Mouse (Mus musculus) liver, embryonic 14.5 days (tissue): Measurements from ENCODE around the gene Grid2. TPM values are rescaled to one million over a fixed set of nuclear protein-coding genes. Genes with fewer than 3 reads are reported as not detected.

Experiments used
- ATAC-seq: fragments of 200-750 bp; cut with Nextera tagmentation; 2 replicates; pipeline ENCODE4 v1.8.0; 2017; ENCODE audit warnings: moderate number of reproducible peaks, mild to moderate bottlenecking, moderate library complexity; ENCODE audit not compliant: insufficient read depth
- DNase-seq, 3 experiments: peaks; one replicate each; pipeline ENCODE4 v3.0.0-alpha.2; 2012 to 2013; ENCODE audit warnings: low read depth in 3 of 3, low spot score in 3 of 3
- H3K27ac ChIP-seq: fragments of 300-500 bp; sonication (generic); 2 replicates; pipeline ENCODE4 v1.5.1; 2014; ENCODE audit warnings: moderate library complexity, mild to moderate bottlenecking, control low read depth, inconsistent platforms
- H3K27me3 ChIP-seq: fragments of 300-500 bp; sonication (generic); 2 replicates; pipeline ENCODE4 v1.6.1; 2014; ENCODE audit warnings: mild to moderate bottlenecking, low read length, moderate library complexity; ENCODE audit not compliant: control insufficient read depth, insufficient read depth
- H3K36me3 ChIP-seq: fragments of 300-500 bp; sonication (generic); replicated peaks from 2 replicates; pipeline ENCODE4 v1.6.1; 2014; ENCODE audit warnings: low read depth; ENCODE audit not compliant: control insufficient read depth, insufficient read depth
- H3K4me1 ChIP-seq, 2 experiments: fragments of 200-500 bp in 1 of 2; fragments of 300-500 bp in 1 of 2; sonication (generic) in 1 of 2; replicated peaks; 2 replicates each; pipeline ENCODE4 v1.6.1; 2012 to 2014; ENCODE audit warnings: antibody characterized with exemption in 1 of 2, inconsistent platforms in 1 of 2, low read length in 1 of 2; ENCODE audit not compliant: control insufficient read depth in 2 of 2, insufficient read depth in 2 of 2
- H3K4me2 ChIP-seq: fragments of 300-500 bp; sonication (generic); 2 replicates; pipeline ENCODE4 v1.6.1; 2014; ENCODE audit warnings: low read depth, mild to moderate bottlenecking, control low read depth, moderate library complexity
- H3K4me3 ChIP-seq, 2 experiments: fragments of 200-500 bp in 1 of 2; fragments of 300-500 bp in 1 of 2; sonication (generic) in 1 of 2; 2 replicates each; pipeline ENCODE4 v1.5.1; 2012 to 2014; ENCODE audit warnings: low read depth in 2 of 2, low read length in 2 of 2, mild to moderate bottlenecking in 2 of 2, control low read depth in 1 of 2, inconsistent platforms in 1 of 2, moderate library complexity in 1 of 2; ENCODE audit not compliant: insufficient read depth in 1 of 2
- H3K9ac ChIP-seq: fragments of 300-500 bp; sonication (generic); replicated peaks from 2 replicates; pipeline ENCODE4 v1.6.1; 2014; ENCODE audit warnings: mild to moderate bottlenecking, control low read depth, moderate library complexity
- H3K9me3 ChIP-seq: fragments of 300-500 bp; sonication (generic); 2 replicates; pipeline ENCODE4 v1.6.1; 2016; ENCODE audit warnings: low read length, mixed read lengths; ENCODE audit not compliant: control insufficient read depth
- CTCF ChIP-seq: IDR thresholded peaks from 2 replicates; pipeline ENCODE4 v1.5.1; 2016; ENCODE audit warnings: antibody characterized with exemption, low read depth, control low read depth
- EP300 ChIP-seq: IDR thresholded peaks from 2 replicates; pipeline ENCODE4 v1.6.1; 2016; ENCODE audit warnings: antibody characterized with exemption, low read depth
- WGBS: fragments of 180-500 bp; shearing (Covaris S2); extraction: QIAGEN DNeasy Blood & Tissue Kit; methylation state at CpG from one replicate; pipeline ENCODE4 v1.1.7; 2014; ENCODE audit not compliant: insufficient replicate concordance; 5-methylcytosine and 5-hydroxymethylcytosine counted together
- polyA plus RNA-seq, 2 experiments: library from polyadenylated mRNA; depleted of rRNA in 1 of 2; stranded (reverse) in 1 of 2; unstranded in 1 of 2; fragments of >200 nt; fragmentation: Nextera tagmentation in 1 of 2; extraction: Ambion mirVana in 1 of 2; gene quantifications; 2 replicates each; pipeline versions ENCODE4 v1.2.1 to v1.2.3; 2012 to 2014

Gene Grid2
- polyA plus RNA-seq, 2 experiments, result not detected

DNA sequence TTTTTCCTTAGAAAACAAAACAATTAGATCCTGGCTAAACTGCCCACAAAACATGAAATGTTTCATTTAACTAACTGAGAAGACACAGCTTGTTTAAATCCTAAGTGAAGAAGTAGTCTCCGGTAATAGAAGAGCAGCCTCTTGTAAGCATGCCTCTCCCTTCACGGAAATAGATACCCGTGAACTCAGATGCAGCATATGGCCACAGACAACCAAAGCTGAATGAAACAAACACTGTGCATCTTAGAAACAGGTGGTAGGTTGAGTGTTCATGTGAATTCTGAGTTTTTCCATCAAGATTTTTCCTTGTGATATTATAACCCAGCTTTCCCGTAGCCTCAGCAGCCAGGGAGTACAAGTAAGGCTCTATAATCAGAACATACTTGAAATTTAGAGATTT is 1299.5 kb downstream of the Grid2 start:
- Histone ChIP-seq H3K9me3 (no peaks in the 10 kb centered on the region), H3K36me3 (no peaks in the 10 kb centered on the region), H3K9ac (no peak overlapping the region), H3K4me1 (no peaks in the 10 kb centered on the region), H3K27ac (no peak overlapping the region), H3K4me2 (no peak overlapping the region), H3K27me3 (no peaks in the 10 kb centered on the region), H3K4me3 (no peak overlapping the region)
- DNase-seq (no peak), ATAC-seq (no peak)
- TF ChIP-seq EP300 (no peak), CTCF (no peak)
- WGBS, result 75% methylated on average over 4 of the region's 4 CpGs

DNA sequence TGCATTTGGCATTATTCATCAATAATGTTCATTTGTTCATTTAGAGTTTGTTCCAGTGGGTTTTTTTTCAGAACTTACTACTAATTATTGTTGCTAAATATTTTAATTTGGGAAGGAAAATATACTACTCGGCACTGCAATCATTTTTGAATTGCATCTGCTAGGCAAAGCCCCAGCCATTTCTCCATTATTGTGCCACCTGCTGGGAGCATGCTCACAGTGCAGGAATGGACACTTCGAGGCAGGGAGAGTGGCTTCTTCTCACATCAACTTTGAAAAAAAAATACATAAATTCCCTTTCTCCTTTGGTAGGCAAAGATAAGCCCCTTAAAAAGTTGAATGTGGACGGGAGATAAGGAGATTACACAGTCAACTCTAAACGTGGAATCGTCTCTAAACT is 1312.9 kb downstream of the Grid2 start:
- Histone ChIP-seq H3K36me3 (no peaks in the 10 kb centered on the region), H3K4me3 (no peak overlapping the region), H3K9me3 (no peaks in the 10 kb centered on the region), H3K4me2 (no peak overlapping the region), H3K27ac (no peak overlapping the region), H3K9ac (no peak overlapping the region), H3K27me3 (no peaks in the 10 kb centered on the region), H3K4me1 (no peaks in the 10 kb centered on the region)
- WGBS, result 26% methylated on average over 5 of the region's 5 CpGs
- ATAC-seq (no peak), DNase-seq (no peak)
- TF ChIP-seq EP300, result no peak
- no peak for TF ChIP-seq CTCF

DNA sequence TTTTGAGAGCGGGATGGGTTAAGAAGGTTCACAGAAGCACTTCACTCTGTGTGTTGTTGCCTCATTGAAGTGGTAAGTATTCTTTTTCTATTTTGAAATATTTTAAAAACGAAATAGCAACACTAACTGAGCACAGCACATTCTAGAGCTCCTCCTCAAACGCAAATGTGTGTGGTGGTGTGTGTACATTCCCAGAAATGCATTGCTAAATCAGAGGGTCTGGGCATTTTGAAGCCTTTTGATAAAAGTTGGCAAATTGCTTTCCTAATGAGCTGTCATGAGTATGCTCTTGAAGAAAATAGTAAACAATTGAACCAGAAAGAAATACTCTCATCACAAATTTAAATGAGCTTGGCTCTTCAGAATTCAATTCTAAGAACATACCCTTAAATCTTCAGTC is 1325.7 kb downstream of the Grid2 start:
- Histone ChIP-seq H3K36me3 (no peaks in the 10 kb centered on the region), H3K4me3 (no peak overlapping the region), H3K4me2 (no peak overlapping the region), H3K27ac (no peak overlapping the region), H3K27me3 (no peaks in the 10 kb centered on the region), H3K9ac (no peak overlapping the region), H3K4me1 (no peaks in the 10 kb centered on the region), H3K9me3 (no peaks in the 10 kb centered on the region)
- 40% methylated on average over 3 of the region's 3 CpGs for WGBS
- ATAC-seq (no peak), DNase-seq (no peak)
- TF ChIP-seq EP300 (no peak), CTCF (no peak)

DNA sequence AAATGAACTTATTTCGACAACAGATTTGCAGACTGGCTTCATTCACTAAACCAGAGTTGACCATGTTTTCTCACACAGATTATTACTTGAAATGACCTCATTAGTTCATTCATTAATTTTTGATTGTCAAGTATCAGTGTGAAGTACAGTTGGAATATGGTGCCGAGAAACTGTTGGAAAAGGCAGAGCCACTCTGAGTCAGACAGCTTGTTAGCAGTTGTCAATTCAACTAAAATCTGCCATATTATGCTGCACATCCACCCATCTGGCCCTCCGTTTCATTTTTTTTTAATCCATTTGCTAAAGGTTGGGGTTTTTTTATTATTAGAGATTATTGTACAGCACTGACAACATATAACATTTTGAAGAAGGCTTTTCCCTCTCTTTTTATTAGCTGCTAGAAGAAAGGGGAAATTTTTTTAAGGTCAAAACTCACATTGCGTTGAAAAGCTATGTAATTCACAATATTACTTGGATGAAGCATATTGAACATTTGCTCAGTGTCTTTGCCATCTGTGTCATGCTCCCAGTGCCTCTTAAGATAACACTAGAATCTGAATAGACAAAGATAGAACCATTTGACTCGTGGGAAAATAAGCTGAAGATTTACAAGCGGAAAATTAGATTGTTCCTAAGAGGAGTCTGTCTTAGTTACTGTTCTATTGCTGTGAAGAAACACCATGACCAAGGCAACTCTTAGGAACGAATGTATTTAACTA is 1333.0 kb downstream of the Grid2 start:
- Histone ChIP-seq H3K4me3 (no peak overlapping the region), H3K27ac (no peak overlapping the region), H3K9me3 (no peaks in the 10 kb centered on the region), H3K4me2 (no peak overlapping the region), H3K4me1 (no peaks in the 10 kb centered on the region), H3K36me3 (no peaks in the 10 kb centered on the region), H3K27me3 (no peaks in the 10 kb centered on the region), H3K9ac (no peak overlapping the region)
- 61% methylated on average over 7 of the region's 7 CpGs for WGBS
- no peak for TF ChIP-seq CTCF
- no peak for TF ChIP-seq EP300
- ATAC-seq (no peak), DNase-seq (no peak)

DNA sequence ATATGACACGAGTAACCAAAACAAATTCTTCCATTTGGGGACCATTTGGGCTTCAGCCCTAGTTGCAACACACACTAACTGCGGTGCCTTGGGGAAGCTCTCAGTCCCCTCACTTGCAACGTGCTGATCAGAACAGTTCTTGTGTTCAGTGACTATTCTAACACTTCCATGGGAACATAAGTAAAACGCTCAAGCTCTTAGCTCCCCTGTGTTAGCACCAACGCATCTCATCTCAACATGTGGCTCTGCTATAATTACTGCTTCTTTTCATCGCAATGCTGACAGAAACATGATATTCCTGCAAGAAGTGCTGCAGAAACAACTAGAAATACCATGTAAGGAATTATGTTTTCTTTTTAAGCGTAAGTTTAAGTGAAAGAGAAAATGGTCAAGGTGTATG is 1340.6 kb downstream of the Grid2 start:
- no peak for ATAC-seq
- WGBS, result 55% methylated on average over 7 of the region's 7 CpGs

More for the DNA sequence above, 1340.6 kb downstream of the Grid2 start:
- Histone ChIP-seq H3K27me3 (no peaks in the 10 kb centered on the region), H3K4me3 (no peak overlapping the region), H3K9ac (no peak overlapping the region), H3K4me2 (no peak overlapping the region), H3K27ac (no peak overlapping the region), H3K36me3 (no peaks in the 10 kb centered on the region), H3K9me3 (no peaks in the 10 kb centered on the region), H3K4me1 (no peaks in the 10 kb centered on the region)
- DNase-seq, result no peak
- TF ChIP-seq EP300 (no peak), CTCF (no peak)
